Mouse (Mus musculus): ENCODE data around the gene Lrrc20.

Lrrc20 gene

DNA sequence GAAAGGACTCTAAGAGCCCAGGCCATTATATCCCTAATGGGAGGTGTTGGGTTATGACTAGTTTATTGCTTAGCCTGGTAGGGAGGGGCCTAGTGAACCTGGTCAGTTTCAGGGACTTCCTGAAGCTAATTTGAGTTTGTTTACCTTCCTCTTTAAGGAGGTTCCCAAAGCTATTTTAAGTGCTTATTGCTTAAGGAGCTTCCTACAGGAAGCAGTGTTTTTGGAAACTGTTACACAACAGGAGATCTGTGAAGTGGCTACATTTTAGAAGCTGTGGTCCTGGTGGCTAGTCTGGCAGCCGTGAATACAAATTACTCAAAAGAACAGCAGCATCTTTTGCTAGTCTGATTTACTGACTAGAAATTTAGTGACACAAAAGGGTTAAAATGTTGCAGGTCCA, 1.3 kb upstream of the Lrrc20 start:
- DNase-seq (ENCODE audit: low read depth) = no peak

DNA sequence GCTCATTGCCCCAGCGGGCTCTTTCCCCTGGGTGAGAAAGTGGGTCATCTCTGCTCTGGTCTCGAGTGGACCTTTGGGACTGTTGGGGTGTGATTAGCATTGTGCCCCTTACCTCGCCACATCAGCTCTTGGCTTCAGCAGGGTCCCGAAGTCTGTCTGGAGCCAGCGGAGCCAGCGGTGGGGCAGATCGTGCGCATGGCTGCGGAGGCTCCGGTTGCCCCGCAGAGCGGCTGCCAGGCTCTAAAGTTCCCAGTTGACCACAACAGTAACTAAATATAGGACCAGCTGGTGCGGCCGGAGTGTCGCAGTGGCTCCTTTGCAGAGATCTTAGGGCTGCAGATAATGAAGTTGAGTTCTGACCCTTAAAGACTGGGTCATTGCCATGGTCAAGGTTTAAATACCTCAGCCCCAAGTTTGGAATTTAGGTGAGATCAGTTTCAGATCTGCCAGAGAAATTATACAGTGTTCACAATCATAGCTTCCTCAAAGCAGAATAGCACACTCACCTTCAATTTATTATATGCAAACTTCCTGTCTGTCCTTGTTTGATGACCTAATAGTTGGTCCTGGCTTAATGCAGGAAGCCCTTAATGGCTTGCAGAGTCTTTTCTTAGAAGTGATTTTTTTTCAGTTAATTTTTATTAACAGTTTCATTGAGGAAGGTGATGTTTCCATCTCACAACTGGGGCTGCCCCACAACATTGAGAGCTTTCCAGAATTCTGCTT, 1.0 kb downstream of the Lrrc20 start:
- DNase-seq (ENCODE audit: low read depth) = no peak

DNA sequence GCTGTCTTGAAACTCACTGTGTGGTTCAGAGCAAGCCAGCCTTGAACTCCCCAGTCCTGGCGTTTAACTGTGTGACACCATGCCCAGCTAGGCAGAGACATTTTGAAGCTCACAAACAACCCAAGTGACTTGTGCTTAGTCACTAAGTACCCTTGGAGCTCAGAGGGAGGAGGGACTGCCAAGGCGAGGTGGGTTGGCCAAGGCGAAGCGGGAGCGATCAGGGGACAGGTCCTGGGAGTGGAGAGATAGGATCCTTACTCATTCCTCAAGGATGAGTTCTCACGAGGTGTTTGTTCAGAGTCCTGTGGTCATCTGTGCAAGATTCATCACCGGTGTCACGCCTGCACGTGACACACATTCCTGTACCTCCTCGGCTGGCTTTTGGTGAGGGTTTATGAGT, 3.9 kb downstream of the Lrrc20 start:
- no peak for DNase-seq (ENCODE audit: low read depth)

DNA sequence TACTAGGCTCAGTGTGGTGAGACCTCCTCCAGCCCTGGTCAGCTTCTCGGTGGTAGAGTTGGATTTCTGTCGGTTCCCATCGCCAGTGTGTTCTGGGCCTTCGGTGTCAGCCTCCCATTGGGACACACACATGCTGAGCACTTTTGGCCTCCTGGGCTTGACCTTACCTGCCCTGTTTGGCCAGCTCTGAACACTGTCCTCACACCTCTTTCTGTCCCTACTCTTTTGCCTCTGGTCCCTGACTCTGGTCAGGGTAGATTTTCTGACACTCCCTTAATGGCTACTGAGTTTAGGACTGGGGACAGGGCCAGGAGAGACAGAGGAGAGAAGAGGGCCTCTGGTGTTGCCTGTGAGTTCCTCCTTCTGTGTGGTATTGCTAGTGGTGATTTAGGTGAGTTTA, 4.3 kb downstream of the Lrrc20 start:
- DNase-seq (ENCODE audit: low read depth) = no peak

DNA sequence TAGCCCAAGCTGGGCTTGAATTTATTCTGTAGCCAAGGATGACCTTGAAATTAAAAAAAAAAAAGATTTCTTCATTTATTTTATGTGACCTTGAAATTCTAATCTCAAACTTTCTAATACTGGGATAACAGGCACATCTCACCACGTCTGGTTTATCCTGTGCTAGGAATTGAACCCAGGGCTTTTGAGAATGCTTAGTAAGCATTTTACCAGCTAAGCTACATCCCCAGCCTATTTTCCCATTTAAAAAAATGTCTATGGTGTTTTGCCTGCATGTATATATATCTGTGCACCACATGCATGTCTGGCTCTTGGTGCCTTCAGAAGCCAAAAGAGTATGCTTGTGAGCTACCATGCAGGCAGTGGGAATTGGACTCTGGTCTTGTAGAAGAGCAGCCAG, 4.9 kb downstream of the Lrrc20 start:
- no peak for DNase-seq (ENCODE audit: low read depth)

DNA sequence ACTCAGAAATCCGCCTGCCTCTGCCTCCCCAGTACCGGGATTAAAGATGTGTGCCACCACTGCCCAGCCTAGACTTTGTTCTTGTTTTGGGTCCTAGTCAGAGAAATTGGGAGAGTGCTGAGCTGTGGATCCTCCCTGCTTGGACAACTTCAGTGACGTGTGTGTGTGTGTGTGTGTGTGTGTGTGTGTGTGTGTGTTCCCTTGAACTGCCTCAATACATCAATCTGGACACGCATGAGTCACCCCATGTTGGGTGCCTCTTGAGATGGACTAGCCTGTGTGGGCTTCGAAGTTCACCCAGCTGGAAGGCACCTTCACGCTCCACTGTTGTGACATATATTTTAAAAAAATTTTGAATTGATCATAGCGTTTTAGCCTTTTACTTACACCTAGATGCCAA, 7.2 kb downstream of the Lrrc20 start:
- DNase-seq (ENCODE audit: low read depth) = no peak

DNA sequence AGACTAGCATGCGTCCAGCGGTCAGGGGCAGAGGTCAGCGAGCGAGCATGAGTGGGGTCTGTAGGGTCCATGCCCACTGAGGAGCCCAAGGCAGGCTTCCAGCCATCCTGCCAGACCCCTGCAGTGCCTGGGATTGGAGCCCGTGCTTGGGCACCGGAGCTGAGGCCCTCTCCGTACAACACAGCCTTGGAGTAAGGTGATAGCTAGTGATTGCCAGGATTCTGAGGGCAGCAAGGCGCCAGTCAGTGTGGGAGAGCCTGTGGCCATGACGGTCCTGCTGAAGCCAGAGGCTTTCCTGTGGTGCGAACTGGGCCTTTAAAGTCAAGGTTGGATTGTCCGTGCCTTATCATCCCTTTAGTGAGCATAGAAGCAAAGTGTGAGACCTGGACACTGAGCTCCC, 9.2 kb downstream of the Lrrc20 start:
- no peak for DNase-seq (ENCODE audit: low read depth)

DNA sequence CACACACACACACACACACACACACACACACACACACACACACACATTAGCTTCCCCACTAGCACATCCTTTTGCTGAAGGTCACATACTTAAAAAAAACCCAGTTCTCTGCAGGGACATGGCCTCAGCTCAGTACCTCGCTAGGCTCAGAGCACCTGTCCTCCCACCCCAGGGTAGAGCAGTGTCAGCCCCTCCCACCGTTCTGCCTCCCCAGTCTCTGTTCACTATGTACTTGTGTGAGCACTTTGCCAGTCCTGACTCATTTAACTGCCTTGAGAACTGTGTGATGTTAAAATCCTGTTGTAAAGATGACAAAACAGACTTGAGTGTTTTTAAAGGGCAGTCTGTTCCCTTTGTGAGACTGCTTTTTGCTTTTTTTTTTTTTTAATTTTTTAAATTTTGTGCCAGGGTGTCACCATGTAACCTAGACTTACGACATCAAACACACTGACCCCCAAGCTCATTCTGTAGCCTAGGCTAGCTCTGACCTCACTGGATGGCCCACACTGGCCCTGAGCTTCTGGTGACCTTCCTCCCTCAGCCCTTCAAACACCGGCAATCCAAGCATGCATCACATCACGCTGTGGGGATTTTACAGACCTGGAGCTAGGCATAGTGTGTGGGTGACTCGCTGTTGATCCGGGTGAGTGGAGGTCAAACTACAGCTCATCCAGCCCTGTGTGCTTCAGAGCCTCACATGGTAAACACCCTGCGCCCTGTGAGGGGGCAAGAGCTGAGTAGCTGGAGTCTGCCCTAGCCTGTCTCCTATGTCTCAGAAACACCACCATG, 11.1 kb downstream of the Lrrc20 start:
- DNase-seq (ENCODE audit: low read depth) = no peak

DNA sequence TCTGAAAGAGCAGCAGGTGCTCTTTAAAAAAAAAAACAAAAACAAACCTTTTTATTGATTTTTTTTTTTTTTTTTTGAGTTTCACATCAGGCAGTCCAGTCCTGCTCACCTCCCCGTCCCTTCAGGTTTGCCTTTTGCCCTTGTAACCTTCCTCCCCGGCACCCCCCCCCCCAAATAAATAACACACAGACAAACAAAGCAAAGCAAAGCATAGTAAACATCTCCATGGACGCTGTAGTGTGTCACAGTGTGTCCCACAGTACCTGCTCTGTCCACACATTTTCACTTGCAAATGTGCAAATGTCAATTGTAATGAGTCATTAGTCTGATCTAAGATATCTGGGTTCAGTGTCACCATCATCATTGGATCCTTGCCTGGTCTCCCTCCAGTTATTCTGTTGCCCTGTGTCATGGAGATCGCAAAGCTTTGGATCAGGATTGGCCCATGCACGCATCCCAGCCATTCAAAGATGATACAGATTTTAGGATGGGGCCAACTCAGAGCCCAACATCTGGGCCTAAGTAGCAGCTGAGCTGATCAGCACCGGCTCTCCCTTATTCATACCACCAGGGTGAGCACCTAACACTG, 13.0 kb downstream of the Lrrc20 start:
- no peak for DNase-seq (ENCODE audit: low read depth)

DNA sequence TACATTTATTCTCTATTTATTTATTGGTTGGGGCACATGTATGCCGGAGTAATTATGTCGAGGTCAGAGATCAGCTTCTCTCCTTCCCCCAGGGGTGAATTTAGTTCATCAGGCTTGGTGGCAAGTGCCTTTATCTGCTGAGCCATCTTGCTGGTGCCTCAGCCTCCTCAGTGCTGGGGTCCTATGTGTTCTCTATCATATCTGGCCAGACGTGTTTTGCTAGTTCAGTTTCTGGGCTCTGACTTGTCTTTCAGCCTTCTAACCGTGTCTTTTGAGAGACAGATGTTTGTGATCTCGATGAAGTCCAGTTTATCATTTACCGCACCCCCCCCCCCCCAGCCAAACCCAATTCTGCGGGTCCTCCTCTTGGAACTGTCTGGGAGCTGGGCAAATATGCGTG, 16.0 kb downstream of the Lrrc20 start:
- DNase-seq (ENCODE audit: low read depth) = no peak

DNA sequence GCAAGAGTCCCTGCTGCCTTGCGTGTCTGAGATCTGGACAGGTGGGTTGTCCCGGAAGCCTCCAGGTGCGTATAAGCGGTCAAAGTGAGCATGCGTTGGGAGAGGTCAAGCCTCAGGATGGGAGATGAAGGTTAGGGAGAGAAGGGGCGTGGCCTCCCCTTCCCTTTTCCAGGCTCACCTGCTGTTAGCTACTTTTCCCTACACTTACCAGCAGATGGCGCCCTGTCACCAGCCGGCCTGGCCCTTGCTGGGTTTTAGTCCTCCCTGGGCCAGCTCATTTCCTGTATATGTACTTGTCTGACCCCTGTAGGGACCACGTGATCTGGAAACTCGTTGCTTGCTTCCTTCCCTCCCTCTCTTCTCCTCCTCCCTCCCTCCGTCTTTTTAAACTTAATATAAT, 16.4 kb downstream of the Lrrc20 start:
- peak; percentile 82 for DNase-seq (ENCODE audit: low read depth)

DNA sequence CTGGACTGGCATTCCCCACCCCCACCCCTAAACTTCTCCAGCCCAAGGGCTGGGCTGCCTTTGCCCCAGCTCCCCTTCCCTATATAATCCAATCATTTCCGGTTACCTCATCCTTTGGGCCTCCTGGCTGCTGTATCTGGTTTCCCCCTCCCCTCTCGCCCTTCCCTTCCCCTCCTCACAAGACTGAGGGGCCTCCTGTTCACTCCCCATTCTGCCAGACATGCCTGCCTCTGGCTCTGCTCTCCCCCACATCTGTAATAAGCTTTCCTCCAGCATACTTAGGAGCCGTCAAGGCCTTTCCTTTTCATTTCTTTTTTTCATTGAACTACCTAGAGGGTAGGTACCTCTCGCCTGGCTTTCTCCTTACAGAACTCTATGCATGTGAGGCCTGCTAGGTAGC, 19.9 kb downstream of the Lrrc20 start:
- DNase-seq (ENCODE audit: low read depth) = no peak

DNA sequence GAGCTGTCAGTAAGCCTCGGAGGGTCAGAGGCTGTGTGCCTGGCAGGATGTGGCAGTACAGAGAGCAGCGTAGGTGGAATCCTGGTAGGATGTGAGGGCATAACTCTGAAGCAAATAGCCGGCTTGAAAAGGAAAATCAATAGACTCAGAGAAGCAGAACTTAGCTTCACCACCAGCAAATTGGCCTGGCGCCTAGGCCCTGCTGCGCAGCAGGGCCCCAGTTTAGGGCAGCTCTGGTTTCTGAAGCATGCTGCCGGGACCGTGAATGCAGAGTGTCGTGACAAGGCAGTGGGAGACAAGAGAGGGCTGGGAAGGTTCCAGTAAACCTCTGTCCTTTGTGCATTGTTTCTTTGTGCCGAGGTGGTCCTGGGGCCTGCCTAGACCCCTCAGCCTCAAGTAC, 20.6 kb downstream of the Lrrc20 start:
- DNase-seq (ENCODE audit: low read depth) = no peak

DNA sequence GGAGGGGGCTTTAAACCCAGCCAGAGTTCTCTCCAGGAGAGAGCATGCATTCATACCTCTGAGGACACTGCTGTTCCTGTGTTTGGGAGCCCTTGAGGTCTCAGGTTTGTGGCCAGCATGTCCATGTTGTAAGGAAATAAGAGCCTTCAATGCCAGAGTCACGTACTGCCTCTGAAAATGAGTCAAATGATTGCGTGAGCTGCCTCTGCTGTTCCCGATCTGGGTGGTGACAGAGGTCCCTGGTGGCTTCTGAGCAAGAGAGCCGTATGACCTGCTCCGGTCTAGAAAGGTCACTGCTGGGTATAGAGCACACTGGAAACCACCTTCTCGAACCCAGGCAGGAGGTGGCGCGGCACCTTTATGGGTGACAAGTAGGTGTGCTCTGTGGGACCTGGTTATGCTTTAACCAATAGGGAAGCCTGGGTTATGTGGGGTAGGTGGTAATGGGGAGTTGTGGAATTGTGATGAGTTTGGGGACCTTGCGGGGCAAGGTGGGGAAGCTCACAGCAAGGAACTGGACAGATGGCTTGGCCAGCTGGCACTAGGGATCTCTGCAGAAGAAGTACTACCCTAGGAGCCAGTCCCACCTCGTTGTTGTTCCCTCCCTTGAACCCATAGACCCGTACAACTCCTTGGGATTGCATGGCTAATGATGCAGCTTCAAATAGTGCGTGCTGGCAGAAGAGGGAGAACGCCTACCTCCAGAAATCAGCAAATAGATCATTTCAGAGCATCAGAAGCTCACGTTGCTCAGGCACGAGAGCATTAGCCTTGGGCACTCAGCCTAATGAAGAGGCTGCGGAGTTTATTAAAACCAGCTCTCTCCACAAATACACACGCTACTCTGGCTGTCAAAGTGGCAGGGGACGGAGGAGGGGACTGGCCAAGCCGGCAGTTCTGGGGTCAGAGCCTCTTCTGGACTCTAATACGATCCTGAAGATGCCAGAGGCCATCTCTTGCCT, 24.2 kb downstream of the Lrrc20 start:
- no peak for DNase-seq (ENCODE audit: low read depth)

DNA sequence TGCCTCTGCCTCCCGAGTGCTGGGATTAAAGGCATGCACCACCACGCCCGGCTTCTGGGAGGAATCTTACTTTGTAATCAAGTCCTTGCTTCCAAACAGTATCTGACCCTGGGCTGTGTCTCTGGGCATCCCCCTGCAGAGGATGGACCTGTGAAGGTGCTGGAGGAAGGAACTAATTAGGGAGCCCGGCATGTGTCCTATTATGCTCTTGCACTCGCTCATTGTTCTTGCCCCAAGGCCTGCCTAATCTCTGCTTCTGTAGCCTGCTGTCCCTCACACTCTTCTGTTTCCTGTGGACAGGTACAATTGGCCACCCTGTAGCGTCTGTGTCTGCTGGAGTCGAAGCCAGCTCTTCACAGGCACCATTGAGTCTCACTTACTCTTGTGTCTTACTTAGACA, 25.2 kb downstream of the Lrrc20 start:
- DNase-seq (ENCODE audit: low read depth) = no peak

DNA sequence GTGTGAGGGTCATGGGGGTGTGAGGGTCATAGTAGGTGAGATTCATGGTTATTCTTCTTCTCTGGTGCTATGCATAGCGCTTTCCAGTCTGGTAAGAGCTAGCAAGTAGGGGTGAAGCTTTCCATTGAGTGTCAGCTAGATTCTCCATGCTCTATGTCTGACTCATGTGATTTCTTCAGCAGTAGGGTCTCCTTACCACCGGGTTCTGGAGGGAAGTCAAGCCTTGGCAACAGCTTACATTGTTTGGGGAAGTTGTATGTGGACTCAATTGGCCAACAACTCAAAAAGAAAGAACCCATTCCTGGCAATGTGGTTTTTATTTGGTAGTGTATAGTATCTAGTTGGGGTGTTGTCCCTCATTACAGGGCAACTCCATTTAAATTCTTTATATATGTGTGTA, 28.5 kb downstream of the Lrrc20 start:
- no peak for DNase-seq (ENCODE audit: low read depth)

DNA sequence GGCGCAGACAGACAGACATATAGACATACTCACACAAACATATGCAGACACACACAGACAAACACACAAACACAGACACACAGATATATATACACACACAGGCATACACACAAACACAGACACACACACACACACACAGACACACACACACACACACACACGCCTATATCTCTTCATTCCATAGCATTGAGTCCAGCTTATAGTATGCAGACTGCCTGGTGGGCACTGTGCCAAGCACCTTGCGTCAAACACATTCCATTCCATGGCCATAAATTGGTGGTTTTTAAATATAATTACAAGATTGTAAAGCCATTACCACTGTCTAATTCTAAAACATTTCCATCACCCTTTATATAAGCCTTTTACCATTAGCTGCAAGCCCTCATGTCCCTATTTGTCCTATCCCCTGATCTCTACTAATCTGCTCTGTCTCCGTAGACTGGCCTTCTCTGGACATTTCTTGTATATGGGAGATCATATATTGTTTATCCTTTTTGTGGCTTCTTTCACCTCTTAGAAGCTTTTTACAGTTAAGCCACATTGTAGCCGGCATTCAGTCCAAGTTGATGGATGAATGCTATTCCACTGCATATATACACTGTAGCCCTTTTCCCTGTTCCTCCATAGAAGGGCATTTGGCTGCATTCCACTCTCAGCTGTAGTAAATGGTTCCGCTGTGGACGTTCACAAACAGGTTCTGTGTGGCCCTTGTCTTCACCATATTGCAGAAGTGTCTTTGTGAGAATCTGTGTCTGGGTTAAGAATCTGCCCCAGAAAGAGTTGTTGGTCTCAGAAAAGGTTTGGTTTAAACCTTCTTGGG, 31.0 kb downstream of the Lrrc20 start:
- DNase-seq (ENCODE audit: low read depth) = no peak

DNA sequence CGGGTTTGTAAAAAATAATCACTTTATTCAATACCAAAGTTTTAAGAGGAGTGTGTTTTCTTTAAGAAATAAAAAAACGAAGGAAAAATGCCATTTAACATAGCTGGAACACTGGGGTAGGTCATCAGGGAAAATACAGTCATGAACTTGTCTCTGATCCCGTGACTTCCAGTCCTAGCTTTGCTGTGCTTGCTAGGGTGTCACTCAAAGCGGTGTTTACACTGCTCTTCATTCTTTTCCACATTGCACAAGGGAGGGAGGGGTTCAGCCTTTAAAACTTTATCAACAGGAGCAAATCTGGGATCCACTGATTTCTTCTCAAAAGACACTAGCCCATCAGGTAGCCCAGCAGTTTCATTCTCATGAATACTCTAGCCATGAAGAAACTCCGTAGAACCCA, 34.3 kb downstream of the Lrrc20 start:
- no peak for DNase-seq (ENCODE audit: low read depth)

DNA sequence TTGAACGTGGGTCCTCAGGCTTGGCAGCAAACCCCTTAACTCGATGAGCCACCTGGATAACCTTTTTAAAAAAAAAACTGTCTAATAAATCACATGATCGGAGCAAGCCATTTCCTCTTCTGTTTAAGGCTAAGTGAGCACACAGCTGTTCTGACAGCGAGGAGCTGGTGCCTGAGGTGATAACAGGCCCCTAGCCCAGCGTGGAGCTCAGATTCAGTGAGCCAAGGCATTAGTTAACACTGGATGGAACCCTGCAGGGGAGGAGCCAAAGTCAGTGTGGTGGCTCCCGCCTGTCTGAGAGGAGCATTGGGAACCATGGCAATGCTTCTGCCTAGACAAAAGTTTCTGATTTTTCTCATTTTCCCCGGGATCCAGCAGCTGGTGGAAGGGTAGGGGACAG, 35.2 kb downstream of the Lrrc20 start:
- no peak for DNase-seq (ENCODE audit: low read depth)

DNA sequence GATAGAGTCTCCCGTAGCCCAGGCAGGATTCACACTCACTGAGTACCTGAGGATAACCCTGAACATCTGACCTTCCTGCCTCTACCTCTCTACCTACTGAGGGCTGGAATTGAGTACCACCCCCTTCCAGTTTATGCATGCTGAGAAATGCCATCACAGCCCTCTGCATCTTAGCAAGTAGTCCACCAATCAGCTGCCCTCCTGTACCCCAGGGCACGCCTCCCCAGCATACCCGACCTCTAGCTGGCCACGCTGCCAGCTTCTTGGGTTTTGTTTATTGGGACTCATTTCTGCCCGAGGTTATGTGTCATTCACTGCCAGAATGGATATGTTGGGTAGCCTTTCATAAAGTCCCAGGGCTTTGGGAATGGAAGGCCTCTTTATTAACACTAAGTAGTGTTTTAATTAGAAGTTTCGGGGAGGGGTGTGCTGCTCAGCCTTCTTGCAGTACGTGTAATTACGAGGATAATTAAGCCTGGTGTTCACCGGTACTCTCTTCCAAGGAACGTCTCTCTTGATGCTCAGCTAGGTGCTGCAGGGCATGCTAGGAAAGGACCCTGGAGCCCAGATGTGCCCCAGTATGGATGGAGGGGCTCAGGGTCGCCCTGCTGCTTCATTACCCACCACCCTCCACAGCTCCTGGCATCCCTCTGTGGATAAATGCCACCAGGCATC, 36.8 kb downstream of the Lrrc20 start:
- DNase-seq (ENCODE audit: low read depth) = no peak

DNA sequence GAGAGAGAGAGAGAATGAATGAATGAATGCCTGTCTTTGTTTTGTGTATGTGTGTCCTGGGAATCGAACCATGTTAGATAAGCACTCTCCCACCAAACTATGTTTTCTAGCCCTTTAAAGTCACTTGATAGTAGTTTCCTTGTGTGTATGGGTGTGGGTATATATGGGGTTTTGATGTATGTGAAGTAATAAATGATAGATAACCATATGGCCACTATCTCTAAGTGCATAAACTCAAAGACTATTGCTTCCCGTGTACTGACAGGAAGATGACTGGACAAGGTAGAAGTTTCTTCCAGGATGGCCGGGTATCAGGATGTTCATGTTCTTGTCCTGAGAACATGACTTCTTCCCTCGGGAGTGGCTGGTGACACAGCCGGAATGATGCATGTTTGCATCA, 41.3 kb downstream of the Lrrc20 start:
- no peak for DNase-seq (ENCODE audit: low read depth)

Data from naive thymus-derived CD4-positive, alpha-beta T cell, adult 2 months (primary cell).